Mouse (Mus musculus) right cerebral cortex, postnatal 36 days (tissue): ENCODE results near the gene Srrd.

Source experiments
- DNase-seq, 2 experiments: peaks; one replicate each; pipeline ENCODE4 v3.0.0; 2022; ENCODE audit warnings: low spot score in 2 of 2, mixed read lengths in 1 of 2

Gene Srrd

GRCm38 (mm10) chr5:112359520-112359919 is 16.7 kb upstream of the Srrd start:
- no peak for DNase-seq

GRCm38 (mm10) chr5:112356322-112356721 is 13.5 kb upstream of the Srrd start:
- no peak for DNase-seq

GRCm38 (mm10) chr5:112355910-112356309 is 13.1 kb upstream of the Srrd start, which contains the start of gene Gm6583:
TSS of gene Gm6583 (minus strand) at chr5:112356033.
- DNase-seq, result no peak

- DNase-seq, result no peak
Measured at GRCm38 (mm10) chr5:112355493-112355892, 12.7 kb upstream of the Srrd start.

GRCm38 (mm10) chr5:112349169-112349568 is 6.3 kb upstream of the Srrd start:
- no peak for DNase-seq

GRCm38 (mm10) chr5:112346211-112346965 is 3.5 kb upstream of the Srrd start:
- DNase-seq, result no peak

DNA sequence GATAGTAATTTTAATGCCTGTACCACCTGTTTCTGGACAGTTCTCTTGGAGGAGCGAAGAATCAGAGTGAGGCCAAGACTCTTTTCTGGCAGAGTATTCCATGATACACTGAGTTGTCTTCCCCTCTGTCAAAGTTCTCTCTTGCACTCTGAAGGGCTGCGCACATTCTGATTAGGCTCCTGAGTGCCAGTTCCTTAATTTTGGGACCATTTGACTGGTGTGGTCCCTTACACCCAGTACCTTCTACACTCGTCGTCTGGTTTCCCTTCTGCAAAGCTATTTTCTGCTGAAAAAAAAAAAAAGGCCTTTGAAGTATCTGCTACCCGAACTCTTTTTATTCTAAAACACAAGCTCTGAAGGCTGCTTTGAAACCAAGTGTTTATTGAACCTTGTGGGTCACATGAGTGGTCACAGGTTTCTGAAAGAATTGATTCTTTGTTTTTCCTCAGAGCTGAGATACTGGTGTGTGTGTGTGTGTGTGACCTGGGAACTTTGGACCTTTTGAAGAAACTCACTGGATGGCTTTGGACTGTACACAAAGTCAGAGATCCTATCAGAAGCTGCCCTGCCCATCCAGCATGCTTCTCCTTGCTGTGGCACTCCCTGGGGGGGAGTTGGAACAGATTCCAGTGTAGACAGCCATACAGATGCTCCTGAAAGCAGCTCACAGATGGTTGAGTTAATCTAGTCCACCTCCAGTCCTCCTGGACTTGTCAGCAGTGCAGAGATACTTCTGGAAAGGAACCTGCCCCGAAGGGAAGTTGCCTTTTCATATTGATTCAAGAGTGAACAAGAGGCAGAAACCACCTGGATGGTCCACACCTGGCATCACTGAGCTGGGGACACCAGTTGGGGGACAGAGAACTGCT is 1.5 kb upstream of the Srrd start:
- peak in 1 of 2 experiments; percentile 78 for DNase-seq

DNA sequence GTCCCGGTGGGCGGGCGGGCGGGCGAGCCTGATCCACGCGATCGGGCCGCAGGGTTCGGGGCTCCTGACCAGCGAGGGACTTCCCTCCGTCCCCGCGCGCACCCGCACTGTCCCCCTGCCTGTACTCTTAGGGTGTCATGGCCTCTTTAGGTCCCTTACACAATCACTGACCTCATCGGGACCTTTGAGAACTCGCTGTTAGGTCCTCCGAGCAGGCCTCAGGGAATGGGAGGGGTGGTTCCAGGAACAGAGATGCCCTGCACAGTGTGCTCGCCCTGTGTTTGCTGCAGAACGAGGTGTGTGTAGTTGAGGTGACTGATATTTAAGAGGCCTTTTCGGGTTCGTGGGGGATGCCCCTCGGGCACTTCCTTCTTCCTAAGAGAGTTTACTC is 360 bp upstream of the Srrd start:
- DNase-seq, result no peak

DNA sequence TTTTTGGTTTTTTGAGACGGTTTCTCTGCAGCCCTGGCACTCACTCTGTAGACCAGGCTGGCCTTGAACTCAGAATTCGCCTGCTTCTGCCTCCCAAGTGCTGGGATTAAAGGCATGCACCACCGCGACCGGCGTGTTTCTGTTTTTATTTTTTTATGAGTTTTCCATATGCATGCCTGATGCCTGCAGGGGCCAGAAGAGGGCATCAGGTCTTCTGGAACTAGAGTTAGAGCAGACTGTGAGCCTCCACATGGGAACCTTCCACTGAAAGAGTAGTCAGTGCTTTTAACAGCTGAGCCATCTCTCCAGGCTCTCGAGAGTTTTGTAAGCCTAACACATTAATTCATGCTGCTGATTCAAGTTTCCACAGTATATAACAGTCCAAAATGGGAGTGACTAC is 3.6 kb downstream of the Srrd start:
- no peak for DNase-seq

DNA sequence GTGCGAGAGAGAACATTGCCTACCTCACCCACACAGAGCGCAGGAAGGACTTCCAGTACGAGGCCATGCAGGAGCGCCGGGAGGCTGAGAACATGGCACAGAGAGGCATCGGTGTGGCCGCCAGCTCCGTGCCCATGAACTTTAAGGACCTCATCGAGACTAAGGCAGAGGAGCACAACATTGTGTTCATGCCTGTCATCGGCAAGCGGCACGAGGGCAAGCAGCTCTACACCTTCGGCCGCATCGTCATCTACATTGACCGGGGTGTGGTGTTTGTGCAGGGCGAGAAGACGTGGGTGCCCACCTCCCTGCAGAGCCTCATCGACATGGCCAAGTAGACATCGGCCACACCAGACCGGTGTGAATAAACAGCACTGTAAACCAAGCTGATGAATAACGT is 5.8 kb downstream of the Srrd start:
- DNase-seq, result no peak

DNA sequence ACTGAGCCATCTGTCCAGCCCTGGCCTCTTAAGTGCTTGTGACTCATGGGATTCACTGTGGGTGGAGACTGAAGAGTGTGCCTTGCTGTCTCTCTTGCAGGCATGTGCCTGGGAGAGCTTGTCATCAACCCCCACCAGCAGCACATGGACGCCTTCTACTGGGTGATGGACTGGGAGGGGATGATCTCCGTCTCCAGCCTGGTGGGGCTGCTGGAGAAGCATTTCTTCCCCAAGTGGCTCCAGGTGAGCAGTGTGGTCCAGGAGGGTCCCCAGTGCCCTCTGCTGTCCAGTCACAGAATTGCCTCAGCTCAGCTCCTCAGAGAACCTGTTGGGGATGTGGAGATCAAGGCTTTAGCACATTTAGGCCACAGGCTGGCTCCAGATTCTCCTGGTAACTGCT is 7.4 kb downstream of the Srrd start:
- DNase-seq, result no peak

DNA sequence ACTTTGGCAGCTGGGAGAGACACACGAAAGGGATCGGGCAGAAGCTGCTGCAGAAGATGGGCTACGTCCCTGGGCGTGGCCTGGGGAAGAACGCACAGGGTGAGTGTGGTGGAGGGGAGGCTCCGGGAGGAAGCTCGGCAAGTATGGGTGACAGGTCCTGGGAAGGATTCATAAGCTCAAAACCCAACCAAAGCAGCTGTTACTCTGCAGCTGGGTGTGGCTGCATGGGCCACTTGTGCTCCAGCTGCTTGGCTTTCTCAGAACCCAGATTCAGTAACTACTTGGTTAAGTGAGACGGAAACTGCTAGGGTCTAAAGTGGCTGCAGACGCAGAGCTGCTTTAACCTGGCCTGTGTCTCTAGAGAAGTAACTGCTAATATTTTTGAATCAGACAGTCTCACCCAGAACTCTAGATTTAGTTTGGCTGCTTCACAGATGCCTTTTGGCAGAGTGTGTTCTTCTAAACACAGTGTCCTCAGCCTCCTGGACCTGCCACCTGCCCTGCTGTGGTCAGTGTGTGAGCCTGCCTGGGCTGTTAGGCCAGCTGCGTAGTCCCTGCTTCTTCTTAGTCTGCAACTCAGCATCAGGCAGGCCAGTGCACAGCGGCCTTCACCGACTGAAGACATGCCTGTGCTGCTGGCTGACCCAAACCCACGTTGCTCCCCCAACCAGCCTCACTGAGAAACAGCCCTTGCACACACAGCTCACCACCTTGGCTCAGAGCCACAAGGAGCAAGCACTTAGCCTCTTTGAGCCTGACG is 12.9 kb downstream of the Srrd start:
- DNase-seq, result no peak

- DNase-seq, result no peak
Measured at GRCm38 (mm10) chr5:112327854-112328253, 15.0 kb downstream of the Srrd start.

DNA sequence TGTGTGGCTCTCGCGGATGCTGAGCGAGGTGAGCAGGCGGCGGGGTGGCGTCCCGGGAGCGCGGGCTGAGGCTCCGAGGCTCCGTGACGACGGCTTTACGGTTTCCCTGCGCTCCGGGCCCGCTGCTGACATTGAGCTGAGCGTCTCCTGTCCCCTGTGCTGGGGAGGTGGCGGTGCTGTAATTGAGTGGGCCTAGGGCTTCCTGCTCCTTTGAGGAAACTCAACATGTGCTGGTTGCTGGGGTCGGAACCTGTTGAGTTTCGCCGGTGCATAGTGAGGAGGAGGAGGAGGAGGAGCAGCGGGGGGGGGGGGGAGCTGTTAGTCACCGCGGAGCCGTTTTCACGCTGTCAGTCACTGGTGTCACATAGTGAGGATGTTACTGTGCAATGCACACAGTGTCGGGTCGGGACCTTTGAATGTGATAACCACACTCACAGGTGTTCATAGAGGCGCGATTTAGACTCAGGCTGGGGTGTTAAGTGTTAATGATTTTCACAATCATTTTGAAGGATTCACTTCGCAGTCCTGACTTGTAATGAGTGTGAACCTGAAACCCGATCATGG is 16.3 kb downstream of the Srrd start:
- DNase-seq, result no peak

GRCm38 (mm10) chr5:112325546-112326445 is 17.0 kb downstream of the Srrd start, which contains the start of gene Tfip11:
TSS of gene Tfip11 (plus strand) at chr5:112326358.
- DNase-seq, result peak; percentile 95

DNA sequence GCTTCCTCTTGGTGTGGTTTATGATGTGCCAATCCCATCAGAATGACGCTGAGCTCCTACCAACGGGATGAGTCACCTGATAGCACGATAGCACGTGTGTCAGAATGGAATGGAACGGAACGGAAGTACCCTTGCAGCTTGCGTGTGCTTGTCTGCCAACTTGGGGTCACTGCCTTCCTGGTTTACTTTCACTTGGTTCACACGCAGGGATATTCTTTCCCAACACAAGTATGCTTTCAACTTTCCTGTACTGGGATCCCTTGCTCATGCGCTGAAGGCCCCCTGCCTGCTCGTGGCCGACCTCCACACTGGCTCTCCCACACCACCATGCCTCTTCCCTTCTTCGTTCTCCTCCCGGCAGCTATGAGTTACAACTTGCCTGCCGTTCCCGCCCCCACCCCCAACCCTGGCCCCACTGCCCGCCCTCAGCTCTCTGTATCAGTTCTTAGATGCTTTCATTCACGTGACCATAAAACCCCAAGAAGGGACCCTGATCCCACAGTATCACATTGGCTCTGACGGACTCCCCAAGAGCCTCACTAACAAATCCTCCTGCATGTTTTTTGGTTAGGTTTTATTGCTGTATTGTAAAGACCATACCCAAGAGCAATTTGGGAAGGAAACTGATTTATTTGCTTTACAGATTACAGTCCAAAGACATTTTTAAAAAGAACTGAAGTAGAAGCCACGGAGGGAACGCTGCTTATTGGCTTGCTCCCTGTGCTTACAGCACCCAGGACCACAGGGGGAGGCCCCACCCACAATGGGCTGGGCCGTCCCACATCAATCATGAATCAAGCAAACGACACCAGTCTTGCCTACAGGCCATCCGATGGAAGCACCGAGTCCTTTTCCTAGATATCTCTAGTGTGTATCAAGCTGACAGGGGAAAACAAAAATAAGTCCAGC is 17.9 kb downstream of the Srrd start:
- DNase-seq, result no peak

- DNase-seq, result no peak
Measured at GRCm38 (mm10) chr5:112323246-112323645, 19.6 kb downstream of the Srrd start.

DNA sequence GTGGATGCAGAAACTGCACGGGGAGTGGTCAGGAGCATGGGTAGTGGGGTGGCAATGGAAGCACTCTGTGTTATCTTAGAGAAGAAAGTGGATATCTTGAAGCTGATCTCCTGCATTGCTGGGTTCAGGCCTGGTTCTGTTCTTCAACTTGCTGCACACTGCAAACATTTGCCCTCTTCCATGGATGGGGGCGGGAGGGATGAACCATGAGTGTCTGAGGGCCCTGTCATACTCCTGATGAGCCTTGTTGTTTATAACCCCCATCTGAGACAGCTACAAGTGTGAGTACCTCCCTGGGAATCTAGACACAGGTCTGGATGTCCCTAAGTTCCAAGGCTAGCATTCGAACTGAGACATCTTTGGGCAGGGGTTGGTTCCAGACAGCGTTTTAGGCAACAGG is 21.5 kb downstream of the Srrd start:
- DNase-seq, result no peak

DNA sequence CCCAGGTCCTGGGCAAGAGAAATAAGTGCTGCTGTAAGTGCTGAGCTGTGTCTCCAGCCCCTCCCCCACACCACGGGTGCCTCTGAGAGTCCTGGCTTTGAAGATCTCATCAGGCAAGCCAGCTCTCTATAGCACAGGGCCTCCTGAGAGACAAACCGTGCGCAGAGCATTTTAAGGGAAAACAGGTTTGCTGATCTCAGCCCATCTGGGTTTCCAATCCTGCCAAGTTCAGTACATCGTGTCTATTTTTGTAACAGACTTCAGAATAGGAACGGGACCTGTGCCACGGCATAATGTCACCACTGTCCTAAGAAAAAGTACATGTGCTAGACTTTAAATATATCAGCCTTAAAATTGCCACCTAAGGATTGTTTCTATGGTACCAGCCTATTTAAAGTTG is 21.9 kb downstream of the Srrd start:
- peak; percentile 77 to 93 for DNase-seq

- DNase-seq, result peak in 1 of 2 experiments; percentile 40
Measured at GRCm38 (mm10) chr5:112320379-112320778, 22.5 kb downstream of the Srrd start.
